Mouse (Mus musculus) heart, embryonic 15.5 days (tissue): ENCODE data around the gene Olfr159. TPM values are rescaled to one million over a fixed set of nuclear protein-coding genes. Genes with fewer than 3 reads are reported as not detected.

Experiments
- ATAC-seq: fragments of 200-750 bp; cut with Nextera tagmentation; replicated peaks from 2 replicates; pipeline ENCODE4 v1.8.0; 2017; ENCODE audit warnings: low read depth, moderate TSS enrichment; ENCODE audit not compliant: insufficient number of reproducible peaks, insufficient read depth, low FRiP score
- H3K27ac ChIP-seq: fragments of 300-500 bp; sonication (generic); 2 replicates; pipeline ENCODE4 v1.5.1; 2015; ENCODE audit warnings: mild to moderate bottlenecking, inconsistent platforms
- H3K27me3 ChIP-seq: fragments of 300-500 bp; sonication (generic); 2 replicates; pipeline ENCODE4 v1.6.1; 2015; ENCODE audit warnings: inconsistent platforms
- H3K36me3 ChIP-seq: fragments of 300-500 bp; sonication (generic); 2 replicates; pipeline ENCODE4 v1.6.1; 2015; ENCODE audit warnings: mild to moderate bottlenecking, inconsistent platforms
- H3K4me1 ChIP-seq: fragments of 300-500 bp; sonication (generic); replicated peaks from 2 replicates; pipeline ENCODE4 v1.6.1; 2015; ENCODE audit warnings: inconsistent platforms
- H3K4me2 ChIP-seq: fragments of 300-500 bp; sonication (generic); 2 replicates; pipeline ENCODE4 v1.6.1; 2015; ENCODE audit warnings: inconsistent platforms, mild to moderate bottlenecking, moderate library complexity
- H3K4me3 ChIP-seq: fragments of 300-500 bp; sonication (generic); 2 replicates; pipeline ENCODE4 v1.5.1; 2015; ENCODE audit warnings: mild to moderate bottlenecking, inconsistent platforms
- H3K9ac ChIP-seq: fragments of 300-500 bp; sonication (generic); 2 replicates; pipeline ENCODE4 v1.6.1; 2015; ENCODE audit warnings: mild to moderate bottlenecking, inconsistent platforms
- H3K9me3 ChIP-seq: fragments of 300-500 bp; sonication (generic); replicated peaks from 2 replicates; pipeline ENCODE4 v1.6.1; 2016; ENCODE audit warnings: inconsistent platforms
- WGBS: fragments of 180-500 bp; shearing (Covaris S2); methylation state at CpG from one replicate; pipeline ENCODE4 v1.1.7; 2015; ENCODE audit warnings: mixed read lengths; 5-methylcytosine and 5-hydroxymethylcytosine counted together
- polyA plus RNA-seq: library from polyadenylated mRNA; unstranded; fragments of >200 nt; fragmentation: Nextera tagmentation; extraction: Ambion mirVana; gene quantifications from 2 replicates; pipeline ENCODE4 v1.2.1, GENCODE M21; 2015

Gene Olfr159
- polyA plus RNA-seq, 1 experiment from 2014 or later: not detected

GRCm38 (mm10) chr4:43759571-43760418 is 11.0 kb downstream of the Olfr159 start:
- WGBS: 70% methylated on average over 21 of the region's 21 CpGs
- H3K9ac ChIP-seq: no peak overlapping the region
- H3K9me3 ChIP-seq: no peaks in the 10 kb centered on the region
- H3K27ac ChIP-seq: no peak overlapping the region
- no peaks in the 10 kb centered on the region; the same call in 1 of the 2 replicates for H3K27me3 ChIP-seq
- peaks cover 9% of the 10 kb centered on the region for H3K4me1 ChIP-seq
- no peak overlapping the region for H3K4me3 ChIP-seq
- no peak for ATAC-seq
- H3K36me3 ChIP-seq: no peaks in the 10 kb centered on the region
- no peak overlapping the region for H3K4me2 ChIP-seq

- H3K4me1 ChIP-seq: peaks cover 9% of the 10 kb centered on the region
- ATAC-seq: 0 out of 2 replicates have a peak, but pooled peaks have one; percentile 39
- H3K27ac ChIP-seq: peak overlapping the region; percentile 62
- WGBS: 29% methylated on average over 6 of the region's 6 CpGs
- no peaks in the 10 kb centered on the region for H3K9me3 ChIP-seq
- no peak overlapping the region for H3K4me2 ChIP-seq
- no peak overlapping the region for H3K9ac ChIP-seq
- no peaks in the 10 kb centered on the region; the same call in 1 of the 2 replicates for H3K27me3 ChIP-seq
- H3K4me3 ChIP-seq: no peak overlapping the region
- no peaks in the 10 kb centered on the region for H3K36me3 ChIP-seq
These were observed 13.6 kb downstream of the Olfr159 start for GRCm38 (mm10) chr4:43757213-43757612.

- no peak overlapping the region for H3K4me2 ChIP-seq
- no peak for ATAC-seq
- WGBS: 11% methylated on average over 6 of the region's 6 CpGs
- peaks cover 5% of the 10 kb centered on the region; the same call in 1 of the 2 replicates for H3K4me1 ChIP-seq
- no peak overlapping the region for H3K4me3 ChIP-seq
- H3K36me3 ChIP-seq: no peaks in the 10 kb centered on the region
- no peaks in the 10 kb centered on the region for H3K27me3 ChIP-seq
- H3K27ac ChIP-seq: no peak overlapping the region
- H3K9me3 ChIP-seq: no peaks in the 10 kb centered on the region
- H3K9ac ChIP-seq: no peak overlapping the region
These were observed 25.6 kb downstream of the Olfr159 start for GRCm38 (mm10) chr4:43745187-43745586.

DNA sequence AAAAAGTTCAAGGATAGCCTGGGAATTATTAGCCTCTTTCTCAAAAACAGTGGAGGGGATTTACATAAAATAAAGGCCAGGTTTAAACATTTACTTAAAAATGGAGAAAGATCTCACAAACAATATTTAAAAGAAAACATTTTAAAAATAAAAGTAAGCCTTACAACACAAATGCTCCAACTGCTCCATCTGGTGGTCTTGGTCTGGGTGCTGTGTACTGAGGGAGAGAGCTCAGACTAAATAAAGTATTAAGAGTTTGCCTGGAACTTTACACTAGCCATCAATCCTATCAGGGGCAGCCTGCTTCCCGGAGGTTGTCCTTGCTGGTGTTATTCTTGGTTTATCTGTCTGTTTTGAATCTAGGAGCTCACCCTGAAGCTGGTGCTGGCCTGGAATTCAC is 27.7 kb downstream of the Olfr159 start:
- H3K4me3 ChIP-seq: no peak overlapping the region
- peaks cover 5% of the 10 kb centered on the region; the same call in 1 of the 2 replicates for H3K4me1 ChIP-seq
- H3K9me3 ChIP-seq: no peaks in the 10 kb centered on the region
- H3K9ac ChIP-seq: no peak overlapping the region
- no peak overlapping the region for H3K27ac ChIP-seq
- WGBS: 17% methylated on average over 1 of the region's 1 CpGs
- no peak for ATAC-seq
- H3K27me3 ChIP-seq: no peaks in the 10 kb centered on the region
- no peak overlapping the region for H3K4me2 ChIP-seq
- no peaks in the 10 kb centered on the region for H3K36me3 ChIP-seq

- Histone ChIP-seq H3K27me3 (no peaks in the 10 kb centered on the region), H3K4me1 (peaks cover 5% of the 10 kb centered on the region; the same call in 1 of the 2 replicates), H3K27ac (no peak overlapping the region), H3K4me2 (no peak overlapping the region), H3K9ac (no peak overlapping the region), H3K36me3 (no peaks in the 10 kb centered on the region), H3K9me3 (no peaks in the 10 kb centered on the region), H3K4me3 (no peak overlapping the region)
- WGBS: 33% methylated on average over 4 of the region's 4 CpGs
- ATAC-seq: no peak
These were observed 28.2 kb downstream of the Olfr159 start for GRCm38 (mm10) chr4:43742637-43743036.

GRCm38 (mm10) chr4:43741526-43741925 is 29.3 kb downstream of the Olfr159 start:
- Histone ChIP-seq H3K9me3 (no peaks in the 10 kb centered on the region), H3K4me2 (no peak overlapping the region), H3K9ac (no peak overlapping the region), H3K27ac (no peak overlapping the region), H3K36me3 (no peaks in the 10 kb centered on the region), H3K4me3 (no peak overlapping the region), H3K4me1 (no peaks in the 10 kb centered on the region), H3K27me3 (no peaks in the 10 kb centered on the region)
- WGBS: 67% methylated on average over 5 of the region's 5 CpGs
- no peak for ATAC-seq

GRCm38 (mm10) chr4:43738989-43739674 is 31.7 kb downstream of the Olfr159 start:
- H3K4me2 ChIP-seq: no peak overlapping the region
- no peak for ATAC-seq
- no peaks in the 10 kb centered on the region for H3K4me1 ChIP-seq
- H3K36me3 ChIP-seq: no peaks in the 10 kb centered on the region
- H3K4me3 ChIP-seq: no peak overlapping the region
- H3K9ac ChIP-seq: no peak overlapping the region
- H3K9me3 ChIP-seq: no peaks in the 10 kb centered on the region
- WGBS: 58% methylated on average over 8 of the region's 8 CpGs
- H3K27me3 ChIP-seq: no peaks in the 10 kb centered on the region
- no peak overlapping the region for H3K27ac ChIP-seq

- Histone ChIP-seq H3K4me3 (no peak overlapping the region), H3K4me1 (peaks cover 9% of the 10 kb centered on the region), H3K27ac (no peak overlapping the region), H3K36me3 (no peaks in the 10 kb centered on the region), H3K4me2 (no peak overlapping the region), H3K27me3 (no peaks in the 10 kb centered on the region), H3K9me3 (no peaks in the 10 kb centered on the region), H3K9ac (no peak overlapping the region)
- 64% methylated on average over 6 of the region's 6 CpGs for WGBS
- no peak for ATAC-seq
These were observed 33.7 kb downstream of the Olfr159 start for GRCm38 (mm10) chr4:43737144-43737543.

DNA sequence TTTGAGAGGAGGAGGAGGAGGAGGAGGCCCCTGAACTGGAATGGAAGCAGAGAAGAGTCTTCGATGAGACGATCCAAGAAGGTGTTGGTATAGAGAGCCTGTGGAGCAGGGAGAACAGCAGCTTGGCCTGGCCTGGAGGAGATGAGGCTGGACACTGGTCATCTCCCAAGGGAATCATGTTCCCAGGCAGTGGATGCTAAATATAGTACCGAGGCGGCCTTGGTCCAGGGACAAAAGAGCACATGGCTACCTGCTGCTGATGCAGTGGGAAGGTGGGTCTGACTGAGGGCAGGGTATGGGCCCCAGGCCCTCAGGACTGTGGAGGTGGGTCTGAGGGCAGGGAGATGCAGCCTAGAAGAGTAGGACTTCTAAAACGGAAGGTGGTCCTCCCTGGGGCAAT is 37.6 kb downstream of the Olfr159 start:
- 59% methylated on average over 5 of the region's 5 CpGs for WGBS
- Histone ChIP-seq H3K9ac (no peak overlapping the region), H3K36me3 (no peaks in the 10 kb centered on the region), H3K4me1 (peaks cover 38% of the 10 kb centered on the region), H3K27me3 (no peaks in the 10 kb centered on the region), H3K9me3 (no peaks in the 10 kb centered on the region), H3K4me3 (no peak overlapping the region), H3K27ac (0 out of 2 replicates have a peak overlapping the region, but pooled peaks have one; percentile 17), H3K4me2 (no peak overlapping the region)
- no peak for ATAC-seq

DNA sequence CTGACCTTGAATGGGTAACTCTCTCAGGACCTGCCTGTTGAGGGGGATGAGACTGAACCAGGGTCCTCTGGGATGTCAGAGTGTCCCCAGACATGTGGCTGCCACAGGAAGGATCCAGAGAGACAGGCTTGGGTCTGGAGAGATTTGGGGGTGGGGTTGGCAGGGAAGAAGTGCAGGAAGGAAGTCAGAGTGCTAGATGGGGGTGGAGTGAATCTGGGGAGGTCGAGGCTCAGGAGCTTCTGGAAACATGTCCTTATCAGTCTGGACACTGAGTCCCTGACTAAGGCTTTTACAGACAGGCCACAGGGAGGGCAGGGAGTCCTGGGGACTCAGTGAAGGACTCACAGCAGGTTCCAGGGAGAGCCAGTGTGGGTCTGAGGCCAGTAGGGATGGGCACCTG is 38.6 kb downstream of the Olfr159 start:
- Histone ChIP-seq H3K9ac (no peak overlapping the region), H3K36me3 (no peaks in the 10 kb centered on the region), H3K4me2 (no peak overlapping the region), H3K4me1 (peaks cover 48% of the 10 kb centered on the region), H3K4me3 (no peak overlapping the region), H3K27ac (no peak overlapping the region), H3K9me3 (no peaks in the 10 kb centered on the region), H3K27me3 (no peaks in the 10 kb centered on the region)
- 5% methylated on average over 1 of the region's 1 CpGs for WGBS
- ATAC-seq: no peak

- peak overlapping the region; percentile 84 for H3K27ac ChIP-seq
These were observed 40.0 kb downstream of the Olfr159 start for GRCm38 (mm10) chr4:43730750-43731297.

More at GRCm38 (mm10) chr4:43730750-43731297, 40.0 kb downstream of the Olfr159 start:
- Histone ChIP-seq H3K4me1 (peaks cover 57% of the 10 kb centered on the region), H3K27me3 (no peaks in the 10 kb centered on the region), H3K9ac (no peak overlapping the region), H3K4me2 (peak overlapping the region; percentile 24; the same call in 1 of the 2 replicates), H3K4me3 (no peak overlapping the region), H3K9me3 (no peaks in the 10 kb centered on the region), H3K36me3 (no peaks in the 10 kb centered on the region)
- ATAC-seq: no peak
- WGBS: 58% methylated on average over 21 of the region's 21 CpGs
